Mouse (Mus musculus) hindbrain, embryonic 16.5 days (tissue): ENCODE results near the gene Krt4. TPM values are rescaled to one million over a fixed set of nuclear protein-coding genes. Genes with fewer than 3 reads are reported as not detected.

Source experiments
- ATAC-seq: fragments of 200-750 bp; cut with Nextera tagmentation; 2 replicates; pipeline ENCODE4 v1.8.0; 2017; ENCODE audit warnings: moderate TSS enrichment, moderate library complexity
- H3K27ac ChIP-seq: fragments of 300-500 bp; sonication (generic); 2 replicates; pipeline ENCODE4 v1.5.1; 2014; ENCODE audit warnings: low read depth, mild to moderate bottlenecking, control low read depth, low read length, moderate library complexity
- H3K27me3 ChIP-seq: fragments of 300-500 bp; sonication (generic); replicated peaks from 2 replicates; pipeline ENCODE4 v1.6.1; 2014; ENCODE audit warnings: low read length; ENCODE audit not compliant: control insufficient read depth, insufficient read depth
- H3K36me3 ChIP-seq: fragments of 300-500 bp; sonication (generic); 2 replicates; pipeline ENCODE4 v1.6.1; 2014; ENCODE audit warnings: mild to moderate bottlenecking, low read length, moderate library complexity, mixed read lengths; ENCODE audit not compliant: control insufficient read depth, insufficient read depth
- H3K4me1 ChIP-seq: fragments of 300-500 bp; sonication (generic); 2 replicates; pipeline ENCODE4 v1.6.1; 2014; ENCODE audit warnings: low read depth, low read length; ENCODE audit not compliant: control insufficient read depth, insufficient read depth
- H3K4me2 ChIP-seq: fragments of 300-500 bp; sonication (generic); 2 replicates; pipeline ENCODE4 v1.6.1; 2014; ENCODE audit warnings: mild to moderate bottlenecking, low read length, control low read depth, moderate library complexity
- H3K4me3 ChIP-seq: fragments of 300-500 bp; sonication (generic); 2 replicates; pipeline ENCODE4 v1.5.1; 2014; ENCODE audit warnings: mild to moderate bottlenecking, low read length, control low read depth, moderate library complexity
- H3K9ac ChIP-seq: fragments of 300-500 bp; sonication (generic); 2 replicates; pipeline ENCODE4 v1.6.1; 2014; ENCODE audit warnings: low read depth, mild to moderate bottlenecking, control low read depth, low read length, moderate library complexity
- H3K9me3 ChIP-seq: fragments of 300-500 bp; sonication (generic); 2 replicates; pipeline ENCODE4 v1.6.1; 2014; ENCODE audit warnings: mild to moderate bottlenecking, low read length, moderate library complexity; ENCODE audit not compliant: control insufficient read depth
- WGBS: fragments of 180-500 bp; shearing (Covaris S2); extraction: QIAGEN DNeasy Blood & Tissue Kit; methylation state at CpG from one replicate; pipeline ENCODE4 v1.1.7; 2014; 5-methylcytosine and 5-hydroxymethylcytosine counted together
- polyA plus RNA-seq: library from polyadenylated mRNA; unstranded; fragments of >200 nt; fragmentation: Nextera tagmentation; extraction: Ambion mirVana; gene quantifications from 2 replicates; pipeline ENCODE4 v1.2.1, GENCODE M21; 2015

The Krt4 gene
- 0.09 TPM in 1 of 2 replicates, not detected in the other for polyA plus RNA-seq

DNA sequence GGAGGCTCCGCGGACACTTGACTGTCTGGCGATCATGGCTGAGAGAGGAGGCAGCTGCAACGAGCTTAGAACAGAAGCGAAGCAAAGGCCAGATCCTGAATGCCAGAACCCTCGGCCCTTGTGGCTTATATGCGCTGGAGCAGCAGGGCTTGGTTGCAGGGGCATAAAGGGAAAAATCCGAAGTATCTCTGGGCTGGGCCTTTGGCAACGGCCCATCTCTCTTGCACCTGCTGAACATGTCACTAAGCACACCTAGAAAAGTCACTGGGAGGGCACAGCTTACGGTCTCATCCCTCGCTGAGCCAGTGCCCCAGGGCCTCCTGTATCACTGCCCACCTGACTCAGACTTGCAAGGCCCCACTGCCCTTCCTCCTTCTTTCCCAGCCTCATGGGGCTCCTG lies at the start of gene Krt4:
TSS of gene Krt4 (minus strand) at position 101 of the 400 bp plus-strand sequence.
- Histone ChIP-seq H3K27ac (no peak within 1 kb of the TSS), H3K36me3 (no peaks in the 10 kb centered on the region), H3K9ac (no peak within 1 kb of the TSS), H3K4me2 (no peak within 1 kb of the TSS), H3K4me1 (no peaks in the 10 kb centered on the region; the same call in 1 of the 2 replicates), H3K4me3 (no peak within 1 kb of the TSS), H3K9me3 (no peaks in the 10 kb centered on the region), H3K27me3 (no peaks in the 10 kb centered on the region)
- WGBS: 78% methylated on average over 10 of the region's 11 CpGs
- ATAC-seq: no peak

DNA sequence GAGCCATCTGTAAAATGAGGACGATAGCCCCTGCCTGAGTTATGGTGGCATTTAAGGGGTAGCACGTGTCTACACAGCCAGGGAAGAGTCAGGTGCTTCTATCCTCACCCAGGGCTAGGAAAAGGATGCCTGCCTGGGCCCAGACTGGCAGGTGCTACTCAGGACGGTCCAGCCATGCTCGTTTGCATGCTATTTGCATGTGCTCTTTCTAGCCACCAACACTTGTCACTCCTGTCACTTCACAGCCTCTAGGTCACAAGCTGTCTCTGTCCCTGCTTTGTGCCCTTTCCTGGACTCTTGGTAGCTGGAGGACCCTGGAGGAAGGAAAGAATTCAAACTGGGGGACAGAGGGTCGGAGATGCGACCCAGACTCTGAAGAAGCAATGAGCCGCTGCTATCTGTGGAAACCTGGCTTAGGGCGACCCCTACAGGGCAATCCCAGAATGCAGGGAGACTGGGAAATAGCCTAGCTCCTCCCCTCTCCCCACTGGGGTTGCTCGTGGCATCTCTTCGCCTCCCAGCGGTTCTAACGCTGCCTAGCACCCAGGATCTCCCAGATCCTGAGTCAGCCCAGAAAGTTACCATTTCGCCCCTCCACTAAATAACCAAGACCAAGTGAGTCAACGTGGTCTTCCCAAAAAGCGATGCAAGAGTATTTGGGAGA lies 49.0 kb upstream of the Krt4 start:
- Histone ChIP-seq H3K9me3 (no peaks in the 10 kb centered on the region), H3K4me1 (peaks cover 13% of the 10 kb centered on the region), H3K27ac (no peak overlapping the region), H3K4me2 (0 out of 2 replicates have a peak overlapping the region, but pooled peaks have one; percentile 8), H3K27me3 (no peaks in the 10 kb centered on the region), H3K36me3 (no peaks in the 10 kb centered on the region), H3K9ac (no peak overlapping the region), H3K4me3 (no peak overlapping the region)
- ATAC-seq: peak; percentile 70
- 11% methylated on average over 15 of the region's 15 CpGs for WGBS

GRCm38 (mm10) chr15:101970536-101970935 lies 46.0 kb upstream of the Krt4 start:
- no peak overlapping the region for H3K27ac ChIP-seq
- no peaks in the 10 kb centered on the region for H3K9me3 ChIP-seq
- WGBS: 10% methylated on average over 6 of the region's 6 CpGs
- no peak overlapping the region for H3K4me3 ChIP-seq
- no peak for ATAC-seq
- H3K36me3 ChIP-seq: no peaks in the 10 kb centered on the region
- H3K4me2 ChIP-seq: no peak overlapping the region
- no peak overlapping the region for H3K9ac ChIP-seq
- peaks cover 3% of the 10 kb centered on the region; the same call in 1 of the 2 replicates for H3K4me1 ChIP-seq
- H3K27me3 ChIP-seq: no peaks in the 10 kb centered on the region

DNA sequence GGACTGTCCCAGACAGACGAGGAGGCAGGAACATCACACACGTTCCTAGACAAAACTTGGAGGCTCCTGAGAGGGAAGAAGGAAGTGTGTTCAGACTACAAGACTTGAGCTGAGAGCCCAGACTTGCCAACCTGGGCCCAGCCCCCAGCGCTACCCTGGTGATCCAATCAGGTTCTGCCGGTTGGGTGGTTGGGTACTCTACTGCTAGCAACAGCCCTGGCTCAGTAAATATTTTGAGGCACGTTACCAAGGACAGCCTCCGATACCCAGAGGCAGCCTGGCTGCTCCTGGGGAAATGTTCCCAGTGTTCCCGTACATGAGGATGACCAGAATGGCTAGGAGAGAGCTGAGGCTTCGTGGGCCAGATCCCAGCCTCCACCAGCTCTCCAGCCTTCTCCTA lies 42.3 kb upstream of the Krt4 start:
- H3K4me3 ChIP-seq: no peak overlapping the region
- no peaks in the 10 kb centered on the region for H3K27me3 ChIP-seq
- WGBS: 85% methylated on average over 8 of the region's 8 CpGs
- no peak for ATAC-seq
- H3K36me3 ChIP-seq: no peaks in the 10 kb centered on the region
- no peaks in the 10 kb centered on the region for H3K9me3 ChIP-seq
- H3K9ac ChIP-seq: no peak overlapping the region
- no peaks in the 10 kb centered on the region for H3K4me1 ChIP-seq
- no peak overlapping the region for H3K4me2 ChIP-seq
- no peak overlapping the region for H3K27ac ChIP-seq

GRCm38 (mm10) chr15:101958891-101959290 lies 34.4 kb upstream of the Krt4 start:
- Histone ChIP-seq H3K4me1 (no peaks in the 10 kb centered on the region), H3K36me3 (no peaks in the 10 kb centered on the region), H3K4me3 (no peak overlapping the region), H3K27ac (no peak overlapping the region), H3K9me3 (no peaks in the 10 kb centered on the region), H3K9ac (no peak overlapping the region), H3K4me2 (no peak overlapping the region), H3K27me3 (no peaks in the 10 kb centered on the region)
- ATAC-seq: no peak
- 83% methylated on average over 3 of the region's 3 CpGs for WGBS

DNA sequence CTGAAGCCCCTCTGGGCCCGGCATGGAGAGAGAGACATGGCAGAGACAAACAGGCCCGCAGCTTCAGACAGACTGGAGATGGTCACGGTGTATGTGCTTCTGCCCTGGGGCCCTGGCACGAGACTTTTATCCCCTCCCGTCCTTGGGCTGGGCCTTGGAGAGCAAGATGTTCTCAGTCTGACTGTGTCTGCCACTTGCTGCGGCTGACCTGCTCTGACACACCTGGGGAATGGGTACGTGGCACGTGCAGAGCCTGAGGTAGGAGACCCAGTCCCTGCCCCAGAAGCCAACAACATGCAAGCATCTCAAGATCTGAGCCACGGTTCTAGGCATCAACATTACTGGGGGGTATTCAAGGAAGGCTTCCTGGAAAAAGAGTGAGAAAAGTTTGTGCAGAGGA lies 29.7 kb upstream of the Krt4 start, which contains the start of gene Krt78:
TSS of gene Krt78 (minus strand) at position 101 of the 400 bp plus-strand sequence.
- Histone ChIP-seq H3K4me1 (no peaks in the 10 kb centered on the region), H3K9ac (no peak within 1 kb of the TSS), H3K4me2 (no peak within 1 kb of the TSS), H3K36me3 (no peaks in the 10 kb centered on the region), H3K9me3 (no peaks in the 10 kb centered on the region), H3K4me3 (no peak within 1 kb of the TSS), H3K27me3 (no peaks in the 10 kb centered on the region), H3K27ac (no peak within 1 kb of the TSS)
- WGBS: 86% methylated on average over 9 of the region's 9 CpGs
- no peak for ATAC-seq

DNA sequence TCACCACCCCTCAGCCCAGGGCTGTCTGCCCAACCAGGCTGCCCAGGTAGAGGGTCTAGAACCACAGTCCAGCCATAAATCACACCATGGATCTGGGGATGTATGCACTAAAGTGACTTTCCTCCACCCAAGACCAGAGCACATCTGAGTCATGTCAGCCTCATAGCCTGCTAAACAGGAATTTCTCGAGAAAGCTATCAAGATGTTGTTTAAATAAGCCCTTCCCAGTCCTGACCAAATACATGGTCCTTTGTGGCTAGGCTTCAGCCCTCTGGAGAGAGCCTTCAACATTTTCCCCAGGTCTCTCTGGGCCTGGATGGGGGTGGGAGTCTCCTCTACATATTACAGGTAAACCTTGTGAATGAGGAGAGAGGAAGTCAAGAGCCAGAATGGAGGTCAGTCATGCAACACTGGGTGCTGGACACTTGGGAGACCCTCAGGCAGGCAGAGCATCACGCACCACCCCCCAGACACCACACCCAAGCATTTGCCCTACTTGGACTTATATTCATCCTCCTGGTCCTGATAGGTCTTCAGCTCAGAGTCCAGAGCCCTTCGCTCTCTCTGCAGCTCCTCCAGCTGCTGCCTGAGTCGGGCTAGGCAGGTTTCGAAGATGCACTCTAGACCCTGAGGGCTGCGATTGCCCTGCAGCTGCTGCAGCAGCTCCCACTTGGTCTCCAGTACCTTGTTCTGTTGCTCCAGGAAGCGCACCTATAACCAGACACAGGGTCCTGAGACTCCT lies 28.4 kb upstream of the Krt4 start:
- no peak overlapping the region for H3K27ac ChIP-seq
- WGBS: 95% methylated on average over 7 of the region's 7 CpGs
- no peaks in the 10 kb centered on the region for H3K36me3 ChIP-seq
- H3K4me3 ChIP-seq: no peak overlapping the region
- no peaks in the 10 kb centered on the region for H3K4me1 ChIP-seq
- ATAC-seq: no peak
- H3K9me3 ChIP-seq: no peaks in the 10 kb centered on the region
- H3K9ac ChIP-seq: no peak overlapping the region
- H3K4me2 ChIP-seq: no peak overlapping the region
- H3K27me3 ChIP-seq: no peaks in the 10 kb centered on the region

- H3K9ac ChIP-seq: no peak overlapping the region
- no peaks in the 10 kb centered on the region for H3K4me1 ChIP-seq
- WGBS: 100% methylated on average over 1 of the region's 1 CpGs
- no peaks in the 10 kb centered on the region for H3K27me3 ChIP-seq
- no peak overlapping the region for H3K27ac ChIP-seq
- no peaks in the 10 kb centered on the region for H3K36me3 ChIP-seq
- H3K9me3 ChIP-seq: no peaks in the 10 kb centered on the region
- no peak overlapping the region for H3K4me3 ChIP-seq
- no peak for ATAC-seq
- H3K4me2 ChIP-seq: no peak overlapping the region
These were observed 20.9 kb upstream of the Krt4 start for GRCm38 (mm10) chr15:101945430-101945829.

DNA sequence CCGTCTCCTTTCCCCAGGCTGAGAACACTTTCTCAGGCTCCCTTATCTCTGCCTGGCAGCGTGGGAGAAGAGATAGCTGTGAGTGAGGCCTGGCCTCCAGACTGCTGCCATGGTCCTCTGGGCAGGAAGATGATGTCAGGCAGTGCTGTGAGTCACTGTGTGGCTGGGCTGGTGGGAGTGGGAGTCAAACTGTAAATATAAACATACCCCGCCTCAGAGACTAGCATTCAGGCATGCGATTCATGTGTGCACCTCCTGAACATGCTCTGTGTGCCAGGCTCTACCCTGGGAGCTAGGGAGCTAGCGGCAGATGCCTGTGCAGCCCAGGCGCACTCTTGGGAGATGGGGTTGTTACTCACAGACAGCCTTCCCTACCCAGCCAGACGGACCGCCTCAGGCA lies 17.4 kb upstream of the Krt4 start:
- no peak overlapping the region for H3K4me2 ChIP-seq
- no peak for ATAC-seq
- no peaks in the 10 kb centered on the region for H3K9me3 ChIP-seq
- no peak overlapping the region for H3K4me3 ChIP-seq
- 63% methylated on average over 8 of the region's 8 CpGs for WGBS
- no peak overlapping the region for H3K9ac ChIP-seq
- no peaks in the 10 kb centered on the region for H3K27me3 ChIP-seq
- H3K4me1 ChIP-seq: no peaks in the 10 kb centered on the region
- no peak overlapping the region for H3K27ac ChIP-seq
- no peaks in the 10 kb centered on the region for H3K36me3 ChIP-seq
